Mouse (Mus musculus) layer of hippocampus, adult 11-12 months (tissue): ENCODE measurements at regions not wholly inside any gene's neighbourhood (a gene's known extent, or its start where the extent isn't known, plus 50 kb on each side); places are given as distances from the start of the nearest gene placed in this dataset.
A peak's percentile ranks its signal among the peaks of the same experiment; 100 is the strongest.

Experiments
- DNase-seq: peaks from one replicate; pipeline ENCODE4 v3.0.0; 2022; ENCODE audit warnings: low spot score

GRCm38 (mm10) chrX:137193241-137193640, 71.4 kb upstream of the Esx1 start:
- DNase-seq: no peak

- peak; percentile 2 for DNase-seq
Observed at GRCm38 (mm10) chrX:137190122-137190521, 68.2 kb upstream of the Esx1 start.

- DNase-seq: no peak
Observed at GRCm38 (mm10) chrX:137175774-137176173, 53.9 kb upstream of the Esx1 start.

- no peak for DNase-seq
Observed at GRCm38 (mm10) chrX:137173455-137173854, 51.6 kb upstream of the Esx1 start.
